8 mouse cellular contexts compared by ENCODE assay signal in genomic region chr9:51076979-51077315, GRCm38 (mm10). TPM values are rescaled to one million over a fixed set of nuclear protein-coding genes. Genes with fewer than 3 reads are reported as not detected.
DNase-seq lines count a peak whose midpoint lies in the region; ATAC-seq and TF ChIP-seq lines count a peak whose summit lies in the region.

TSS of gene Layn (minus strand) at chr9:51077094.

- WGBS in hindbrain, postnatal 0 days: 2% methylated on average over 14 of the region's 14 CpGs
- WGBS in limb, embryonic 10.5 days: under 1% methylated on average over 14 of the region's 14 CpGs
- under 1% methylated on average over 14 of the region's 14 CpGs for WGBS in midbrain, embryonic 10.5 days

- H3K27ac ChIP-seq in cortical plate, adult 2 months (ENCODE audit: insufficient read depth, low read length): peak within 1 kb of the TSS; percentile 45; the same call in 1 of the 2 replicates
- H3K27ac ChIP-seq in hindbrain, postnatal 0 days: no peak within 1 kb of the TSS
- H3K27ac ChIP-seq in limb, embryonic 10.5 days: peak within 1 kb of the TSS; percentile 51
- peak within 1 kb of the TSS; percentile 65 for H3K27ac ChIP-seq in midbrain, embryonic 10.5 days (replicated peaks)

- H3K4me3 ChIP-seq in cortical plate, adult 2 months (ENCODE audit: insufficient read depth, low read length): peak within 1 kb of the TSS; percentile 36
- H3K4me3 ChIP-seq in hindbrain, postnatal 0 days (ENCODE audit: low read length): peak within 1 kb of the TSS; percentile 30
- peak within 1 kb of the TSS; percentile 57 for H3K4me3 ChIP-seq in limb, embryonic 10.5 days
- H3K4me3 ChIP-seq in midbrain, embryonic 10.5 days: peak within 1 kb of the TSS; percentile 60

- H3K27me3 ChIP-seq in hindbrain, postnatal 0 days (ENCODE audit: insufficient read depth, low read length): no peaks in the 10 kb centered on the region
- 0 out of 2 replicates have a peak, but pooled peaks cover 13% of the 10 kb centered on the region for H3K27me3 ChIP-seq in limb, embryonic 10.5 days (ENCODE audit: low read depth, poor library complexity, severe bottlenecking)
- peaks cover 11% of the 10 kb centered on the region; the same call in 1 of the 2 replicates for H3K27me3 ChIP-seq in midbrain, embryonic 10.5 days (ENCODE audit: low read depth, poor library complexity, severe bottlenecking)

- ATAC-seq in hindbrain, postnatal 0 days: peak; percentile 85

- H3K9me3 ChIP-seq in hindbrain, postnatal 0 days (ENCODE audit: low read length): no peaks in the 10 kb centered on the region
- H3K9me3 ChIP-seq in limb, embryonic 10.5 days (replicated peaks): no peaks in the 10 kb centered on the region
- no peaks in the 10 kb centered on the region for H3K9me3 ChIP-seq in midbrain, embryonic 10.5 days (replicated peaks)

- no peaks in the 10 kb centered on the region for H3K36me3 ChIP-seq in hindbrain, postnatal 0 days (ENCODE audit: insufficient read depth, low read length)
- H3K36me3 ChIP-seq in limb, embryonic 10.5 days: no peaks in the 10 kb centered on the region
- no peaks in the 10 kb centered on the region for H3K36me3 ChIP-seq in midbrain, embryonic 10.5 days

- peak within 1 kb of the TSS; percentile 14; the same call in 1 of the 2 replicates for H3K9ac ChIP-seq in hindbrain, postnatal 0 days (replicated peaks; ENCODE audit: low read length)

- TF ChIP-seq CTCF in cortical plate, adult 2 months (IDR thresholded peaks at IDR 0.05; ENCODE audit: extremely low read depth, insufficient read depth, low read length): no peak
- TF ChIP-seq CTCF in hindbrain, postnatal 0 days (IDR thresholded peaks at IDR 0.05; ENCODE audit: low read depth): no peak

- peak; percentile 86 for DNase-seq in adrenal gland, adult 2 months
- peak; percentile 72 for DNase-seq in gastrocnemius, postnatal 10 days
- DNase-seq in hindbrain, postnatal 0 days (ENCODE audit: low spot score): peak; percentile 79
- peak; percentile 79 for DNase-seq in limb, embryonic 10.5 days (ENCODE audit: low spot score)
- peak; percentile 72 for DNase-seq in midbrain, embryonic 10.5 days (ENCODE audit: low spot score)
- peak; percentile 60 for DNase-seq in right cerebral cortex, postnatal 25 days
- DNase-seq in yolk sac, embryonic 10.5 days (ENCODE audit: low spot score): peak; percentile 88

- TF ChIP-seq POLR2A in cortical plate, adult 2 months (IDR thresholded peaks at IDR 0.05; ENCODE audit: extremely low read depth, insufficient read depth, low read length): peak; percentile 40; the same call in 1 of the 2 replicates

- H3K4me2 ChIP-seq in hindbrain, postnatal 0 days (ENCODE audit: low read depth, low read length): peak within 1 kb of the TSS; percentile 61

- H3K4me1 ChIP-seq in cortical plate, adult 2 months (ENCODE audit: control insufficient read depth, insufficient read depth, low read length): no peaks in the 10 kb centered on the region
- 0 out of 2 replicates have a peak, but pooled peaks cover 5% of the 10 kb centered on the region for H3K4me1 ChIP-seq in hindbrain, postnatal 0 days (ENCODE audit: insufficient read depth, low read length)
- peaks cover 23% of the 10 kb centered on the region for H3K4me1 ChIP-seq in limb, embryonic 10.5 days
- peaks cover 20% of the 10 kb centered on the region for H3K4me1 ChIP-seq in midbrain, embryonic 10.5 days

RNA-seq across cellular contexts. Expression of gene Layn, which starts in this region (rescaled TPM):
- total RNA-seq in adrenal gland, adult 2 months (2021): 1 to 10 TPM; 5.8 to 9.1 TPM
- polyA plus RNA-seq in adrenal gland, adult 2 months (2012; rRNA removed): 1.2 and 2.8 TPM in 2 replicates
- polyA plus RNA-seq in cortical plate, adult 2 months (2012; rRNA removed): 5.1 and 5.2 TPM in 2 replicates
- 1 to 10 TPM; 2.4 to 2.9 TPM for total RNA-seq in gastrocnemius, postnatal 10 days (2021)
- 2.0 and 6.9 TPM in 2 replicates for total RNA-seq in hindbrain, postnatal 0 days (2014; rRNA removed)
- polyA plus RNA-seq in hindbrain, postnatal 0 days (2015; fragmentation: Nextera tagmentation; extraction: Ambion mirVana): 3.7 and 4.5 TPM in 2 replicates
- 1.0 and 3.7 TPM in 2 replicates for polyA plus RNA-seq in limb, embryonic 10.5 days (2016; fragmentation: Nextera tagmentation; extraction: Ambion mirVana)
- polyA plus RNA-seq in midbrain, embryonic 10.5 days (2016; fragmentation: Nextera tagmentation; extraction: Ambion mirVana): 1.1 and 2.0 TPM in 2 replicates
